Mouse (Mus musculus) left cerebral cortex, adult 8-10 months (tissue): ENCODE data around the gene Krtap5-5. TPM values are rescaled to one million over a fixed set of nuclear protein-coding genes. Genes with fewer than 3 reads are reported as not detected.
A peak's percentile ranks its signal among the peaks of the same experiment; 100 is the strongest.
"Not testable (repeated sequence)": the region's sequence is repeated elsewhere in the genome, so short reads cannot be mapped to it uniquely, and the experiment has no call there.

Experiments
- DNase-seq, 2 experiments: peaks; one replicate each; pipeline ENCODE4 v3.0.0; 2022; ENCODE audit warnings: low spot score in 2 of 2
- total RNA-seq, 4 experiments: library from RNA; stranded (reverse); gene quantifications; 2 replicates each; pipeline ENCODE4 v1.2.4; 2022

Gene Krtap5-5
- not detected for total RNA-seq

DNA sequence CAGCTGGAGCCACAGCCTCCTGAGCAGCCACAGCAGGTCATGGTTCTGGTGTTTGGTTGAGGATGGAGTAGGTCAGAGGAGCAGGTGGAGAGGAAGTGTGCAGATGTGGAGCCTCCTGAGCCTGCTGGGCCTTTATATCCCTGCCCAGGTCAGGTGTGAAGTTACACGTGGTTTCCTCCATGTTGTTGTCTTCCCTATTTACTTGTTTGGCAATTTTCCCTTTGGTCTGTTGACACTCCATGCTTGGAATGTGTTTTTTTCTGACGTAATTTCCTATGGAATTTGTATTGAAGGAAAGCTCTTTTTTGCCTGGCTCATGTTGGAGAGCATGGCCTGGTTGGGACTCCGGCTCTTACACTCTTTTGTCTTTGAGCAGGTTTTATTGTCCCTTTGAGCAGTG lies at the start of gene Krtap5-5:
Gene Krtap5-5, minus strand, starts transcription at position 101 of the 400 bp plus-strand sequence.
- not testable (repeated sequence) for DNase-seq

DNA sequence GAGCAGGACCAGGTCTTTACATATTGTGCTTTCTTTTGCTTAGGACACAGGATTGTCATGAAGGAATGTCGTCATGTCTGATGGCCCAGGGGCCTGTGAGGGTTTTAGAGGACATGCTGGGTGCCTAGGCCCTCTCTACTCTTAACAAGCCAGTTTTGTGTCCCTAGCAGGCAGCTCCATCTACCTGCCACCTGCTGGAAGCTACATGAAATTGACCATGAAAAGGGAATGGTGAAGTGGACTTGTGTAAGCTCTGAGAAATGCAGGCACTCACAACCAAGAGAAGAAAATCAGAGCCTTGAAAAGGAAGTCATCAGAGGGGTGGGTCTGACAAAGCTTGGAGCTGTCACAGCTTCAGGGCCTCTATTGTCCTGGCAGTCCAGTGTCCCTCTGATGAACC lies 49.5 kb upstream of the Krtap5-5 start:
- DNase-seq: not testable (repeated sequence)

GRCm38 (mm10) chr7:142278183-142278582 lies 48.4 kb upstream of the Krtap5-5 start:
- peak in 1 of 2 experiments; percentile 35 for DNase-seq

DNA sequence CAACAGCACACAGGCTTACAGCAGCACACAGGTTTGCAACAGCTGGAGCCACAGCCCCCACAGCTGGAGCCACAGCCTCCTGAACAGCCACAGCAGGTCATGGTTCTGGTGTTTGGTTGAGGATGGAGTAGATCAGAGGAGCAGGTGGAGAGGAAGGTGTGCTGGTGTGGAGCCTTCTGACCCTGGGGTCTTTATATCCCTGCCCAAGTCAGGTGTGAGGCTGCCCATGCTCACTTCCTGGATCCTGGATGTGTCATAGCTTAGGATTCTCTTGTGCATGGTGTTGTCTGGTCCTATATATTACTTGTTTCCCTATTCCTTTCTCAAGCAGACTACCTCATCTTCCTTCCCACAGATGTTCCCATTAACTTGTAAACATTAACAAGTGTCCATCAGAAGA lies 44.5 kb upstream of the Krtap5-5 start, which contains the start of gene Gm4559:
Gene Gm4559, minus strand, starts transcription at position 101 of the 400 bp plus-strand sequence.
- DNase-seq: not testable (repeated sequence)

DNA sequence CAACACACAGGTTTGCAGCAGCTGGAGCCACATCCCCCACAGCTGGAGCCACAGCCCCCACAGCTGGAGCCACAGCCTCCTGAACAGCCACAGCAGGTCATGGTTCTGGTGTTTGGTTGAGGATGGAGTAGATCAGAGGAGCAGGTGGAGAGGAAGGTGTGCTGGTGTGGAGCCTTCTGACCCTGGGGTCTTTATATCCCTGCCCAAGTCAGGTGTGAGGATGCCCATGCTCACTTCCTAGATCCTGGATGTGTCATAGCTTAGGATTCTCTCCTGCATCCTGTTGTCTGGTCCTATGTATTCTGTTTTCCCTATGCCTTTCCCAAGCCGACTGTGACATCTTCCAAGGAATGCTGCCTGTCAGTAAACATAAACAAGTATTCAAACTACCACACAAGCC lies 28.5 kb upstream of the Krtap5-5 start, which contains the start of gene Gm2431:
Gene Gm2431, minus strand, starts transcription at position 101 of the 400 bp plus-strand sequence.
- DNase-seq: not testable (repeated sequence)

DNA sequence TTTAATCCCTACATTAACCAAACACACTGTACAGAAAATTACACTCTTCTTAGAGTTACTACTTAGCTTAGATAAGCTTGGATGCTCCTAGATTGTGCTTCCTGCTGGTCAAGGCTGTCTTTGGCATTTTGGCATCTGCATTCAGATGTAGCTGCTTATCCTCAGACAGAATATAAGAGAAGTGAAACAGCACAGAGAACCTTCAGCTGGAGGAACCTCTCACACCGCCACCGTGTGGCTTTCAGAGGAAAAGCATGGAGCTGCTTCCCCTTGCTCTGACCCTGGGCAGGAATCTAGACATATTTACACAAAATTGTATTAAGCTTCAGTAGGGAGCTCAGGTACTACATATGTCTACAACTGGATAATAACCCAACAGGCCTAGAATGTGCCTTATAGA lies 25.7 kb upstream of the Krtap5-5 start:
- DNase-seq: peak in 1 of 2 experiments; percentile 5

- DNase-seq: peak in 1 of 2 experiments; percentile 3
Observed at GRCm38 (mm10) chr7:142249824-142250223, 20.1 kb upstream of the Krtap5-5 start.

GRCm38 (mm10) chr7:142240978-142241377 lies 11.2 kb upstream of the Krtap5-5 start, which contains the start of gene Gm40460:
Gm40460 (minus strand) TSS chr7:142241078.
- no peak for DNase-seq

DNA sequence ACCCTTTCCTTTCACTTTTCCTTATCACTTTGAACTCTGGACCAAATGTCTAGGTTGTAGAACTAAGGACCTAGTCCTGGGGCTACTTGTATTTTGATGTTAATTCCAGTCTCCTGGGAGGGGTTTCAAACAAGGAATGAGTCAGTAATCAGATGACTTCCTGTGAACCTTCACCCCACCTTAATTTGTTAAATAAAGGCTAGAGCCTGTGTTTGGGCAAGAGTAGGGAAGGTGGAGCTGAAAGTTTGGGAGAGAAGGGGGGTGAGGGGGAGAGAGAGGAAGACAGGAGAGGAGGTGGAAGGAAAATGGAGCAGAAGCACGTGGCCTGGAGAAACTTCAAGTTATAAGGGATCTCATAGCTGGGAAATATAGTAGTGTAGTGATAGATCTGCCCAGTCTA lies 1.8 kb upstream of the Krtap5-5 start:
- DNase-seq: no peak

DNA sequence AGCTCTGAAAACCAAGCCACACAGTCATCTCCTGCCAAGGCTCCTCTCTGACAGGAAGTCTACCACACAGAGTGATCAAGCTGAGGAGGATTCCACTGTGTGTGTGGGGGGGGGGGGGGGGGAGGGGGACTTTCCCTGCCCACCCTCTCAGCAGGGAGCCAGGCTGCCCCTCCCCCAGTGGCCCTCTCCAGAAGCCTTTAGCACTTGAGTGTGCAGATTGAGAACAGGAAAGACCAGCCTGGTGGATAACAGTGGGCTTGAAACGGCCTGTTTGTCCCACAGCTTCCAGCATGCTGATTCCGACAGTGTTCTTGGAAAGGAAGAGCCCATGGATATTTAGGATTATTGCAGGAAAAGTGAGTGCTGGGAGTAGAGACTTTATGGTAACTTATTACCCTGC lies 5.3 kb downstream of the Krtap5-5 start:
- DNase-seq: no peak

GRCm38 (mm10) chr7:142212136-142212535 lies 17.6 kb downstream of the Krtap5-5 start:
- DNase-seq: not testable (repeated sequence)

DNA sequence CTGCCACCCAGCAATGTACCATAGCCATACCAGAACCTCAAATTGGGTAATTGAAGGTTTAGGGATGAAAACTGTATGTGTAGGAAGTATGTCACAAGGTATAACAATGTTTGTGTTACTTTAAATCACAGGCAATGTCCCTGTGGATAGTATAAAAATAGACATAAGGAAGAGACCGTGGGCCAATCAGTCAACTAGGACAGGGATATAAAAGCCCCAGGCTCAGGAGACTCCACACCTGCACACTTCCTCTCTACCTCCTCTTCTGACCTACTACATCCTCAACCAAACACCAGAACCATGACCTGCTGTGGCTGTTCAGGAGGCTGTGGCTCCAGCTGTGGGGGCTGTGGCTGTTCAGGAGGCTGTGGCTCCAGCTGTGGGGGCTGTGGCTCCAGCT lies 18.2 kb downstream of the Krtap5-5 start, which contains the start of gene Gm7579:
Gene Gm7579, plus strand, starts transcription at position 301 of the 400 bp plus-strand sequence.
- DNase-seq: no peak

GRCm38 (mm10) chr7:142206891-142207290 lies 22.9 kb downstream of the Krtap5-5 start:
- not testable (repeated sequence) for DNase-seq

DNA sequence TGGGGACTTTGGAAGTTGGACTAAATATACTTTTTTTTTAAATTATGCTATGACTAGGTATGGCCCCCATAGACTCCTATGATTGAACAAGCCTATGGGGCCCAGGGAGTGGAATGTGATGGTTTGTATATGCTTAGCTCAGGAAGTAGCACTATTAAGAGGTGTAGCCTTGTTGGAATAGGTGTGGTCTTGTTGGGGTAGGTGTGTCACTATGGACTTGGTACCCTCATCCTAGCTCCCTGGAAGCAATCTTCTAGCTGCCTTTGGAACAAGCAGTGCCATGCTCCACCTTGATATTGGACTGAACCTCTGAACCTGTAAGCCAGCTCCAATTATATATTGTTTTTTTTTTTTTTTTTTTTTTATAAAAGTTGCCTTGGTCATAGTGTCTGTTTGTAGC lies 24.3 kb downstream of the Krtap5-5 start:
- no peak for DNase-seq

DNA sequence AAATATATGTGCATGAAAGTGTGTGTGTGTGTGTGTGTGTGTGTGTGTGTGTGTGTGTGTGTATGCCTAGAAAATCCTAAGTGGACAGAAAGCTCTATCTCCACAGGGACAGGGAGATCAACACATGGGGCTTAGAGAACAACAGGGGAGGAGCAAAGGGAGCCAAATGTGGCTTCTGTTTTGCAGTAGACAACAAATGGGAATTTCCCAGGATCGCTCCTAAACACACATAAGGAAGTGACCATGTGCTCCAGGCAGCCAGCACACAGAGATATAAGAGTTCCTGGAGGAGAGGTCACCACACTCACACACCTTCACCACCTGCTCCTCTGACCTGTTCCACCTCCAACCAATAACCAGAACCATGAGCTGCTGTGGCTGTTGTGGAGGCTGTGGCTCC lies 28.7 kb downstream of the Krtap5-5 start, which contains the start of gene Krtap5-3:
Gene Krtap5-3, plus strand, starts transcription at position 301 of the 400 bp plus-strand sequence.
- DNase-seq: no peak

GRCm38 (mm10) chr7:142198748-142199147 lies 31.0 kb downstream of the Krtap5-5 start:
- DNase-seq: no peak

- no peak for DNase-seq
Observed at GRCm38 (mm10) chr7:142190289-142190688, 39.5 kb downstream of the Krtap5-5 start, which contains the start of gene Gm10153. Gm10153 (minus strand) TSS chr7:142190389.

DNA sequence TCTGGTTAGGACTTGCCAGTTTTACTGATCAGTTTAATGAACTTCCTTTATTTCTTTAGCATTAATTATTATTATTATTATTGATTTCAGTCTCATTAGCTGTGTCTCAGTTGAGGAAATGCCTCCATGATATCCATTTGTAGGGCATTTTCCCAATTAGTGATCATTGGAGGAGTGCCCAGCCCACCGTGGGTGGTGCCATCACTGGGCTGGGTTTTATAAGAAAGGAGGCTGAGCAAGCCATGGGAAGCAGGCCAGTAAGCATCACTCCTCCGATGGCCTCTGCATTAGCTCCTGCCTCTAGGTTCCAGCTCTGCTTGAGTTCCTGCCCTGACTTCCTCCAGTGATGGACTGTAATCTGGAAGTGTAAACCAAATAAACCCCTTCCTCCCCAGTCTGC lies 41.6 kb downstream of the Krtap5-5 start:
- no peak for DNase-seq

DNA sequence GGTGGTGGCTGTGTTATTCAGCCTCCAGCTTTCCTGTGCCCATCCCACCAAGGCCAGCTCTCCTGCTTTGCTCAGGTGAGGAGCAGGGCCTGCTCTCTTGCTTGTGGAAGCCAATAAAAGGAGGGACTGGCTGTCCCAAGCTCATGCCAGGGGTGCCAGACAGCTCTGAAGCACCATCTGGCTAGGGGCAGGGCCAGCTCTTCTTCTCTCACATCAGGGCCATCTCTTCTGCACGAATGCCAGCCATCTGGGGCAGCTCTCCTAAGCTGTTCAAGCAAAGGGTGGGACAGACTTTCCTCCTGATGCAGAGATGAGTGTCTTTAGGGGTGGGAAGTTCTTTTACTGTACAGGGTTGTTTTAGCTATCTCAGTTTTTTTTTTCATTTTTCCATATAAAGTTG lies 48.8 kb downstream of the Krtap5-5 start:
- DNase-seq: no peak
